Mouse (Mus musculus): ENCODE measurements around the gene Tmem189.
"Not testable (repeated sequence)": the region's sequence is repeated elsewhere in the genome, so short reads cannot be mapped to it uniquely, and the experiment has no call there.

The Tmem189 gene

GRCm38 (mm10) chr2:167660611-167660971 lies 29.0 kb downstream of the Tmem189 start:
- in situ Hi-C loops (cut with MboI; ENCODE audit: low pct_unique_long_range_greater_than_20kb in 1 of 2, low sequenced_read_pairs in 2 of 2, unreplicated experiment in 1 of 2): loop anchor here in 1 of 2 experiments (5.0 kb wide), 1 partner anchor 128 kb away; no protein-coding TSS in a partner anchor

GRCm38 (mm10) chr2:167659847-167660610 lies 29.6 kb downstream of the Tmem189 start:
- in situ Hi-C loops (cut with MboI; ENCODE audit: low pct_unique_long_range_greater_than_20kb in 1 of 2, low sequenced_read_pairs in 2 of 2, unreplicated experiment in 1 of 2): loop anchor here in 1 of 2 experiments (5.0 kb wide), 1 partner anchor 128 kb away; no protein-coding TSS in a partner anchor

GRCm38 (mm10) chr2:167659177-167659846 lies 30.3 kb downstream of the Tmem189 start:
- in situ Hi-C loops (cut with MboI; ENCODE audit: low pct_unique_long_range_greater_than_20kb in 1 of 2, low sequenced_read_pairs in 2 of 2, unreplicated experiment in 1 of 2): no loop called here

- in situ Hi-C loops (cut with MboI; ENCODE audit: low pct_unique_long_range_greater_than_20kb in 1 of 2, low sequenced_read_pairs in 2 of 2, unreplicated experiment in 1 of 2): no loop called here
Measured at GRCm38 (mm10) chr2:167658712-167659111, 30.9 kb downstream of the Tmem189 start.

GRCm38 (mm10) chr2:167657973-167658372 lies 31.6 kb downstream of the Tmem189 start:
- in situ Hi-C loops (cut with MboI; ENCODE audit: low pct_unique_long_range_greater_than_20kb in 1 of 2, low sequenced_read_pairs in 2 of 2, unreplicated experiment in 1 of 2): no loop called here

- in situ Hi-C loops (cut with MboI; ENCODE audit: low pct_unique_long_range_greater_than_20kb in 1 of 2, low sequenced_read_pairs in 2 of 2, unreplicated experiment in 1 of 2): no loop called here
Measured at GRCm38 (mm10) chr2:167656629-167657478, 32.8 kb downstream of the Tmem189 start.

- in situ Hi-C loops (cut with MboI; ENCODE audit: low pct_unique_long_range_greater_than_20kb in 1 of 2, low sequenced_read_pairs in 2 of 2, unreplicated experiment in 1 of 2): no loop called here
Measured at GRCm38 (mm10) chr2:167654911-167655600, 34.6 kb downstream of the Tmem189 start.

- in situ Hi-C loops (cut with MboI; ENCODE audit: low pct_unique_long_range_greater_than_20kb in 1 of 2, low sequenced_read_pairs in 2 of 2, unreplicated experiment in 1 of 2): no loop called here
Measured at GRCm38 (mm10) chr2:167652694-167653093, 36.9 kb downstream of the Tmem189 start.

GRCm38 (mm10) chr2:167651622-167652021 lies 38.0 kb downstream of the Tmem189 start:
- in situ Hi-C loops (cut with MboI; ENCODE audit: low pct_unique_long_range_greater_than_20kb in 1 of 2, low sequenced_read_pairs in 2 of 2, unreplicated experiment in 1 of 2): no loop called here

- in situ Hi-C loops (cut with MboI; ENCODE audit: low pct_unique_long_range_greater_than_20kb in 1 of 2, low sequenced_read_pairs in 2 of 2, unreplicated experiment in 1 of 2): no loop called here
Measured at GRCm38 (mm10) chr2:167649290-167650032, 40.2 kb downstream of the Tmem189 start.

- in situ Hi-C loops (cut with MboI; ENCODE audit: low pct_unique_long_range_greater_than_20kb in 1 of 2, low sequenced_read_pairs in 2 of 2, unreplicated experiment in 1 of 2): no loop called here
Measured at GRCm38 (mm10) chr2:167646411-167646810, 43.2 kb downstream of the Tmem189 start.

- in situ Hi-C loops (cut with MboI; ENCODE audit: low pct_unique_long_range_greater_than_20kb in 1 of 2, low sequenced_read_pairs in 2 of 2, unreplicated experiment in 1 of 2): not testable (repeated sequence)
Measured at GRCm38 (mm10) chr2:167643356-167644052, 46.1 kb downstream of the Tmem189 start.

- in situ Hi-C loops (cut with MboI; ENCODE audit: low pct_unique_long_range_greater_than_20kb in 1 of 2, low sequenced_read_pairs in 2 of 2, unreplicated experiment in 1 of 2): no loop called here
Measured at GRCm38 (mm10) chr2:167642164-167642563, 47.5 kb downstream of the Tmem189 start.

- in situ Hi-C loops (cut with MboI; ENCODE audit: low pct_unique_long_range_greater_than_20kb in 1 of 2, low sequenced_read_pairs in 2 of 2, unreplicated experiment in 1 of 2): no loop called here
Measured at GRCm38 (mm10) chr2:167641337-167641736, 48.3 kb downstream of the Tmem189 start.

GRCm38 (mm10) chr2:167640279-167640678 lies 49.3 kb downstream of the Tmem189 start:
- in situ Hi-C loops (cut with MboI; ENCODE audit: low pct_unique_long_range_greater_than_20kb in 1 of 2, low sequenced_read_pairs in 2 of 2, unreplicated experiment in 1 of 2): no loop called here

- in situ Hi-C loops (cut with MboI; ENCODE audit: low pct_unique_long_range_greater_than_20kb in 1 of 2, low sequenced_read_pairs in 2 of 2, unreplicated experiment in 1 of 2): no loop called here
Measured at GRCm38 (mm10) chr2:167634865-167635512, 54.6 kb downstream of the Tmem189 start.

GRCm38 (mm10) chr2:167634338-167634770 lies 55.3 kb downstream of the Tmem189 start:
- in situ Hi-C loops (cut with MboI; ENCODE audit: low pct_unique_long_range_greater_than_20kb in 1 of 2, low sequenced_read_pairs in 2 of 2, unreplicated experiment in 1 of 2): no loop called here
